Mouse (Mus musculus): ENCODE data around the gene Pes1. TPM values are rescaled to one million over a fixed set of nuclear protein-coding genes. Genes with fewer than 3 reads are reported as not detected.

Gene Pes1
- polyA plus RNA-seq, 1 experiment = 28.5 TPM

GRCm38 (mm10) chr11:3964416-3965172 is 819 bp downstream of the Pes1 start:
- no peak for TF ChIP-seq CTCF (IDR thresholded peaks at IDR 0.05; ENCODE audit: control insufficient read depth, insufficient read depth, insufficient replicate concordance, low read depth, low read length)
- no peak for TF ChIP-seq POLR2A (IDR thresholded peaks at IDR 0.05; ENCODE audit: control insufficient read depth, low read depth, low read length)
- peaks cover 3% of the 10 kb centered on the region; the same call in 1 of the 2 replicates for H3K4me1 ChIP-seq (ENCODE audit: control insufficient read depth, insufficient read depth, low read length)
- H3K27ac ChIP-seq (ENCODE audit: control insufficient read depth, insufficient read depth, low read depth, low read length) = no peak overlapping the region
- H3K4me3 ChIP-seq (ENCODE audit: control insufficient read depth, low read depth, low read length) = peak overlapping the region; percentile 96
- no peaks in the 10 kb centered on the region for H3K27me3 ChIP-seq (ENCODE audit: control insufficient read depth, insufficient read depth, low read length)
- peaks cover 3% of the 10 kb centered on the region; the same call in 1 of the 2 replicates for H3K36me3 ChIP-seq (ENCODE audit: control insufficient read depth, insufficient read depth, low read length)

GRCm38 (mm10) chr11:3969837-3970236 is 6.1 kb downstream of the Pes1 start:
- no peak overlapping the region for H3K4me3 ChIP-seq (ENCODE audit: control insufficient read depth, low read depth, low read length)
- H3K27me3 ChIP-seq (ENCODE audit: control insufficient read depth, insufficient read depth, low read length) = no peaks in the 10 kb centered on the region
- H3K36me3 ChIP-seq (ENCODE audit: control insufficient read depth, insufficient read depth, low read length) = peaks cover 3% of the 10 kb centered on the region
- no peak overlapping the region for H3K27ac ChIP-seq (ENCODE audit: control insufficient read depth, insufficient read depth, low read depth, low read length)
- no peak for TF ChIP-seq CTCF (IDR thresholded peaks at IDR 0.05; ENCODE audit: control insufficient read depth, insufficient read depth, insufficient replicate concordance, low read depth, low read length)
- no peak for TF ChIP-seq POLR2A (IDR thresholded peaks at IDR 0.05; ENCODE audit: control insufficient read depth, low read depth, low read length)
- H3K4me1 ChIP-seq (ENCODE audit: control insufficient read depth, insufficient read depth, low read length) = no peaks in the 10 kb centered on the region

- no peak overlapping the region for H3K27ac ChIP-seq (ENCODE audit: control insufficient read depth, insufficient read depth, low read depth, low read length)
- no peak for TF ChIP-seq POLR2A (IDR thresholded peaks at IDR 0.05; ENCODE audit: control insufficient read depth, low read depth, low read length)
- no peak for TF ChIP-seq CTCF (IDR thresholded peaks at IDR 0.05; ENCODE audit: control insufficient read depth, insufficient read depth, insufficient replicate concordance, low read depth, low read length)
- H3K4me1 ChIP-seq (ENCODE audit: control insufficient read depth, insufficient read depth, low read length) = no peaks in the 10 kb centered on the region
- H3K36me3 ChIP-seq (ENCODE audit: control insufficient read depth, insufficient read depth, low read length) = peaks cover 3% of the 10 kb centered on the region
- no peak overlapping the region for H3K4me3 ChIP-seq (ENCODE audit: control insufficient read depth, low read depth, low read length)
- H3K27me3 ChIP-seq (ENCODE audit: control insufficient read depth, insufficient read depth, low read length) = no peaks in the 10 kb centered on the region
Measured at GRCm38 (mm10) chr11:3970361-3970760, 6.6 kb downstream of the Pes1 start.

GRCm38 (mm10) chr11:3973081-3973480 is 9.3 kb downstream of the Pes1 start:
- Histone ChIP-seq H3K27me3 (ENCODE audit: control insufficient read depth, insufficient read depth, low read length) (no peaks in the 10 kb centered on the region), H3K4me1 (ENCODE audit: control insufficient read depth, insufficient read depth, low read length) (no peaks in the 10 kb centered on the region), H3K4me3 (ENCODE audit: control insufficient read depth, low read depth, low read length) (no peak overlapping the region), H3K36me3 (ENCODE audit: control insufficient read depth, insufficient read depth, low read length) (peaks cover 5% of the 10 kb centered on the region), H3K27ac (ENCODE audit: control insufficient read depth, insufficient read depth, low read depth, low read length) (no peak overlapping the region)
- TF ChIP-seq CTCF (IDR thresholded peaks at IDR 0.05; ENCODE audit: control insufficient read depth, insufficient read depth, insufficient replicate concordance, low read depth, low read length) = no peak
- no peak for TF ChIP-seq POLR2A (IDR thresholded peaks at IDR 0.05; ENCODE audit: control insufficient read depth, low read depth, low read length)

- Histone ChIP-seq H3K36me3 (ENCODE audit: control insufficient read depth, insufficient read depth, low read length) (peaks cover 2% of the 10 kb centered on the region), H3K27me3 (ENCODE audit: control insufficient read depth, insufficient read depth, low read length) (no peaks in the 10 kb centered on the region), H3K4me1 (ENCODE audit: control insufficient read depth, insufficient read depth, low read length) (no peaks in the 10 kb centered on the region), H3K4me3 (ENCODE audit: control insufficient read depth, low read depth, low read length) (no peak overlapping the region), H3K27ac (ENCODE audit: control insufficient read depth, insufficient read depth, low read depth, low read length) (no peak overlapping the region)
- TF ChIP-seq CTCF (IDR thresholded peaks at IDR 0.05; ENCODE audit: control insufficient read depth, insufficient read depth, insufficient replicate concordance, low read depth, low read length) (no peak), POLR2A (IDR thresholded peaks at IDR 0.05; ENCODE audit: control insufficient read depth, low read depth, low read length) (no peak)
Measured at GRCm38 (mm10) chr11:3974311-3974710, 10.5 kb downstream of the Pes1 start.

- no peaks in the 10 kb centered on the region for H3K4me1 ChIP-seq (ENCODE audit: control insufficient read depth, insufficient read depth, low read length)
- H3K4me3 ChIP-seq (ENCODE audit: control insufficient read depth, low read depth, low read length) = peak within 1 kb of the TSS; percentile 37
- TF ChIP-seq POLR2A (IDR thresholded peaks at IDR 0.05; ENCODE audit: control insufficient read depth, low read depth, low read length) (no peak), CTCF (IDR thresholded peaks at IDR 0.05; ENCODE audit: control insufficient read depth, insufficient read depth, insufficient replicate concordance, low read depth, low read length) (no peak)
- H3K27me3 ChIP-seq (ENCODE audit: control insufficient read depth, insufficient read depth, low read length) = no peaks in the 10 kb centered on the region
- H3K27ac ChIP-seq (ENCODE audit: control insufficient read depth, insufficient read depth, low read depth, low read length) = no peak within 1 kb of the TSS
- peaks cover 2% of the 10 kb centered on the region for H3K36me3 ChIP-seq (ENCODE audit: control insufficient read depth, insufficient read depth, low read length)
Measured at GRCm38 (mm10) chr11:3976678-3977077, 12.9 kb downstream of the Pes1 start, which contains the start of gene 4930556J24Rik. 4930556J24Rik (minus strand) TSS chr11:3976778.

- Histone ChIP-seq H3K27ac (ENCODE audit: control insufficient read depth, insufficient read depth, low read depth, low read length) (no peak overlapping the region), H3K4me3 (ENCODE audit: control insufficient read depth, low read depth, low read length) (no peak overlapping the region), H3K36me3 (ENCODE audit: control insufficient read depth, insufficient read depth, low read length) (peaks cover 2% of the 10 kb centered on the region), H3K27me3 (ENCODE audit: control insufficient read depth, insufficient read depth, low read length) (no peaks in the 10 kb centered on the region), H3K4me1 (ENCODE audit: control insufficient read depth, insufficient read depth, low read length) (peaks cover 3% of the 10 kb centered on the region; the same call in 1 of the 2 replicates)
- no peak for TF ChIP-seq CTCF (IDR thresholded peaks at IDR 0.05; ENCODE audit: control insufficient read depth, insufficient read depth, insufficient replicate concordance, low read depth, low read length)
- no peak for TF ChIP-seq POLR2A (IDR thresholded peaks at IDR 0.05; ENCODE audit: control insufficient read depth, low read depth, low read length)
Measured at GRCm38 (mm10) chr11:3978421-3978820, 14.6 kb downstream of the Pes1 start.

Measured in testis, adult 2 months (tissue).